Mouse (Mus musculus) myocyte (in vitro differentiated cells): ENCODE results near the gene Akr1c6. TPM values are rescaled to one million over a fixed set of nuclear protein-coding genes. Genes with fewer than 3 reads are reported as not detected.

Experiments
- H3K27me3 ChIP-seq: one replicate; pipeline ENCODE4 v1.6.1; 2011; ENCODE audit not compliant: control insufficient read depth, insufficient read depth, insufficient read length
- H3K36me3 ChIP-seq: one replicate; pipeline ENCODE4 v1.6.1; 2011; ENCODE audit not compliant: control insufficient read depth, insufficient read depth
- H3K4me2 ChIP-seq: one replicate; pipeline ENCODE4 v1.6.1; 2011; ENCODE audit warnings: low read depth, control low read depth
- H3K4me3 ChIP-seq: one replicate; pipeline ENCODE4 v1.5.1; 2011; ENCODE audit warnings: mild to moderate bottlenecking, control low read depth, moderate library complexity
- H3K79me2 ChIP-seq: one replicate; pipeline ENCODE4 v1.6.1; 2011; ENCODE audit not compliant: control insufficient read depth, insufficient read depth
- H3ac ChIP-seq: one replicate; pipeline ENCODE4 v1.6.1; 2011; ENCODE audit not compliant: control insufficient read depth, insufficient read length
- CEBPB ChIP-seq: IDR thresholded peaks from 2 replicates; pipeline ENCODE4 v1.6.1; 2011; ENCODE audit warnings: mild to moderate bottlenecking, moderate library complexity; ENCODE audit not compliant: poor library complexity, insufficient read depth, severe bottlenecking
- E2F4 ChIP-seq: IDR thresholded peaks from one replicate; pipeline ENCODE4 v1.6.1; 2011; ENCODE audit warnings: mild to moderate bottlenecking, control low read depth, moderate library complexity; ENCODE audit not compliant: insufficient read depth
- MAX ChIP-seq: IDR thresholded peaks from one replicate; pipeline ENCODE4 v1.6.1; 2011; ENCODE audit warnings: low read depth, mild to moderate bottlenecking, control low read depth
- MYOD1 ChIP-seq, 3 experiments: IDR thresholded peaks; one replicate each; pipeline ENCODE4 v1.6.1; 2011; ENCODE audit warnings: control low read depth in 2 of 3, low read depth in 2 of 3, mild to moderate bottlenecking in 2 of 3, moderate library complexity in 1 of 3; ENCODE audit not compliant: insufficient read length in 2 of 3, control insufficient read depth in 1 of 3
- MYOG ChIP-seq, 3 experiments: IDR thresholded peaks; one replicate each; pipeline ENCODE4 v1.6.1; 2011; ENCODE audit warnings: control low read depth in 2 of 3, low read depth in 2 of 3, mild to moderate bottlenecking in 2 of 3; ENCODE audit not compliant: insufficient read length in 2 of 3, control insufficient read depth in 1 of 3, insufficient read depth in 1 of 3
- POLR2A ChIP-seq: IDR thresholded peaks from one replicate; pipeline ENCODE4 v1.6.1; 2011; ENCODE audit warnings: low read depth, mild to moderate bottlenecking, control low read depth, moderate library complexity; ENCODE audit not compliant: insufficient read length
- POLR2AphosphoS2 ChIP-seq: IDR thresholded peaks from one replicate; pipeline ENCODE4 v1.6.1; 2011; ENCODE audit warnings: low read depth, control low read depth; ENCODE audit not compliant: insufficient read length
- REST ChIP-seq: IDR thresholded peaks from one replicate; pipeline ENCODE4 v1.6.1; 2011; ENCODE audit warnings: mild to moderate bottlenecking, control low read depth, moderate library complexity; ENCODE audit not compliant: insufficient read depth, insufficient read length
- SRF ChIP-seq: IDR thresholded peaks from one replicate; pipeline ENCODE4 v1.6.1; 2011; ENCODE audit warnings: low read depth; ENCODE audit not compliant: control insufficient read depth, insufficient read length
- TCF12 ChIP-seq: IDR thresholded peaks from one replicate; pipeline ENCODE4 v1.6.1; 2011; ENCODE audit warnings: mild to moderate bottlenecking, control low read depth; ENCODE audit not compliant: poor library complexity, insufficient read depth, severe bottlenecking
- TCF3 ChIP-seq: IDR thresholded peaks from one replicate; pipeline ENCODE4 v1.6.1; 2011; ENCODE audit warnings: low read depth, control low read depth; ENCODE audit not compliant: insufficient read length
- USF1 ChIP-seq: IDR thresholded peaks from one replicate; pipeline ENCODE4 v1.6.1; 2011; ENCODE audit warnings: low read depth, mild to moderate bottlenecking, control low read depth, moderate library complexity
- polyA plus RNA-seq: library from polyadenylated mRNA; unstranded; fragments of >200 nt; fragmentation: generic; extraction: Trizol; gene quantifications from one replicate; pipeline ENCODE4 v1.2.1, GENCODE M21; 2012; ENCODE audit warnings: missing spikeins

The Akr1c6 gene
- polyA plus RNA-seq, 1 experiment = not detected

DNA sequence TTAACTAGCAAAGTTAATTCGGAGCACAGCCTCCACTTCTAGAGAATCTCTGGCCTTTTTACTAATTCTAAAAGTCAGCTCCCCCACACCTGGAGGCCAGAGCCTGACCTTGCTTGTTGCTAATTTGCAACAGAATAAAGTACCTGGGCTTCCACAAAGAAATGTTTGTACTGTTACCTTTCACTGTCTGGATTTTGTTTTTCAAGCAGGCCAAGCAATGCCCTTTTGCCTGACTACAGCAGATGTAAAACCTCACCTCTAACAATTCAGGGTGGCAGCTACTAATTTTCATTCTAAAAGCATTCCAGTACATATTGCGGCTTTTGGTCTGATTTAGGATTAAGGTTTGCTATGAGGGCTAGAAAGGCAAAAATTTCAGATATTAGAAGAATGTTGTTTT, 33.3 kb upstream of the Akr1c6 start:
- no peaks in the 10 kb centered on the region for H3K79me2 ChIP-seq
- H3K36me3 ChIP-seq = no peaks in the 10 kb centered on the region
- no peaks in the 10 kb centered on the region for H3K27me3 ChIP-seq
- no peak overlapping the region for H3ac ChIP-seq
- TF ChIP-seq MAX (no peak), POLR2AphosphoS2 (no peak), USF1 (no peak), SRF (no peak), MYOD1 (IDR thresholded peaks at IDR 0.05; ENCODE audit: control insufficient read depth in 1 of 3, insufficient read length in 2 of 3, low read depth in 2 of 3) (no peak), REST (no peak), MYOG (IDR thresholded peaks at IDR 0.05; ENCODE audit: control insufficient read depth in 1 of 3, insufficient read depth in 1 of 3, insufficient read length in 2 of 3, low read depth in 2 of 3) (no peak), TCF12 (no peak), E2F4 (no peak), POLR2A (no peak)
- no peak overlapping the region for H3K4me3 ChIP-seq
- H3K4me2 ChIP-seq = no peak overlapping the region

DNA sequence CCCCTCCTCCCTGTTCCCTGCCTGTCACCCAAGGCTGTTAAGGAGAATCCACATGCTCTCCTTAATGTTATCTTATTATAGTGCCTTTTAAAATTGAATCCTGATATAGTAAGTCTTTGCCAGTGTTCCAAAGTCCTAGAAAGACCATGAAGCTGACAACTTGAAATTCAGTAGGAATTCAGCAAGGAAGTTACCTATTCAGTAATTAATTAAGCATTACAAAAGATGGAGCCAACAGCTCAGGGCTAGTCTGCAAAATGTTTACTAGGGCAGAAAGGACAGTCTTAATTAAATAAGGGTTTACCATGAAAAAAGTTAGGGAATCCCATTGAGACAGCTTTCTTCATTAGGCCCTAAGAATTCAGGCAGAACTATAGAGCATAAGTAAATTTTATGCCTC, 31.9 kb upstream of the Akr1c6 start:
- no peaks in the 10 kb centered on the region for H3K79me2 ChIP-seq
- no peak overlapping the region for H3ac ChIP-seq
- H3K36me3 ChIP-seq = no peaks in the 10 kb centered on the region
- TF ChIP-seq POLR2A (no peak), E2F4 (no peak), MYOG (IDR thresholded peaks at IDR 0.05; ENCODE audit: control insufficient read depth in 1 of 3, insufficient read depth in 1 of 3, insufficient read length in 2 of 3, low read depth in 2 of 3) (no peak), CEBPB (no peak), USF1 (no peak), POLR2AphosphoS2 (no peak), TCF12 (no peak), MAX (no peak), REST (no peak), TCF3 (no peak), MYOD1 (IDR thresholded peaks at IDR 0.05; ENCODE audit: control insufficient read depth in 1 of 3, insufficient read length in 2 of 3, low read depth in 2 of 3) (no peak), SRF (no peak)
- H3K4me2 ChIP-seq = no peak overlapping the region
- no peaks in the 10 kb centered on the region for H3K27me3 ChIP-seq
- no peak overlapping the region for H3K4me3 ChIP-seq

DNA sequence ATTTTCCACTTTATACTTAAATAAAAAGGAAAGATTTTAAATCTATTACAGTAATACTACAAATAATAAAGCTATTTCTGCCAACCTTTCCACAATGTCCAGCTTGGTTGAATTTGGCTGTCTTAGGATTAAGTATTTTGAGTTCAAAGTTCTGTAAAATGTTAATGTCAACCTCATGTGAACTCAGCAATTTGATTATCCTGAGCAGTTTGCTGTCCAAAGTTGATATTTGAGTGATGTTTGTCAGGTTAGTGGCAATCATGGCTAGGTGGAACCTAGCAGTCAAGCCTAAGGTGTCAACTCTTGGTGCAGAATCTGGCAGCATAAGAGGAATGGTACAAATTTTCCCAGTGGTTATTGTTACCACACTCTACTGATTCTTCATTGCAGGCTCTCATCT, 29.4 kb upstream of the Akr1c6 start:
- no peak overlapping the region for H3ac ChIP-seq
- no peak overlapping the region for H3K4me2 ChIP-seq
- H3K79me2 ChIP-seq = no peaks in the 10 kb centered on the region
- no peak for TF ChIP-seq MYOG (IDR thresholded peaks at IDR 0.05; ENCODE audit: control insufficient read depth in 1 of 3, insufficient read depth in 1 of 3, insufficient read length in 2 of 3, low read depth in 2 of 3)
- no peak for TF ChIP-seq MAX
- TF ChIP-seq POLR2A = no peak
- TF ChIP-seq SRF = no peak
- no peak for TF ChIP-seq TCF3
- TF ChIP-seq POLR2AphosphoS2 = no peak
- no peak for TF ChIP-seq CEBPB
- H3K27me3 ChIP-seq = no peaks in the 10 kb centered on the region
- H3K36me3 ChIP-seq = no peaks in the 10 kb centered on the region
- no peak overlapping the region for H3K4me3 ChIP-seq

DNA sequence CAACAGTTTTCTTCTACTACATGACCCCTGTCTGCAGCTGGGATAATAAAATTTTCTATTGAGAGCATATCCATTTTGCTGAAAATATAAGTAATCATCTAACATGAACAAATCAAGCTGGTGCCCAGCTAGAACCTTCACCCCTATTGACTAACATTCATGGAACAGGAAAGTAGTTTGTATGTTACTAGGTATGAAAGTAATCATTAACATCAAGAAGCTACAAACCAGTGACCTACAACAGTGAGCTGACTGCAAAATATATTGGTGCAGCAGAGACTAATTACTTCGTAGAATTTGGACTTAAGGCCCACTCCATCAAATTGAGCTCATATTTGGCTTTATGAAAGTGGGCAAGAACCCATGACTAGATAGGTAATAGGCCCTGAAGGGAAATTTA, 27.3 kb upstream of the Akr1c6 start:
- H3K79me2 ChIP-seq = no peaks in the 10 kb centered on the region
- no peak overlapping the region for H3ac ChIP-seq
- H3K4me2 ChIP-seq = no peak overlapping the region
- H3K36me3 ChIP-seq = no peaks in the 10 kb centered on the region
- no peaks in the 10 kb centered on the region for H3K27me3 ChIP-seq
- TF ChIP-seq TCF12 (no peak), POLR2AphosphoS2 (no peak), MYOG (IDR thresholded peaks at IDR 0.05; ENCODE audit: control insufficient read depth in 1 of 3, insufficient read depth in 1 of 3, insufficient read length in 2 of 3, low read depth in 2 of 3) (no peak)
- H3K4me3 ChIP-seq = no peak overlapping the region

DNA sequence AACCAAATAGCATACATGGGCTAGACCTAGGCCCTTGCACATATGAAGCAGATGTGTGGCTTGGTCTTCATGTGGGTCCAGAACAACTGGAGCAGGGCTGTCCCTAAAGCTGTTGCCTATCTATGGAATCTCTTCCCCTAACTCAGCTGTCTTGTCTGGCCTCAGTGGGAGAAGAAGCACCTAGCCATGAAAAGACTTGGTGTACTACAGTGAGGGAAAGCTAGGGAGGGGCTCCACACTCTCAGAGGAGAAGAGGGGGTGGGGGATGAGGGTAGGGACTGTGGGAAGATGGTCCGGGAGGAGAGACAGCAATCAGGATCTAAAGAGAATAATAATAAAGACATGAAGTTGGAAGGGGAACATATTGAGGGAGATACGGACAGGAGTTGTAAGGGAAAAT, 5.5 kb upstream of the Akr1c6 start:
- Histone ChIP-seq H3K79me2 (no peaks in the 10 kb centered on the region), H3K4me2 (no peak overlapping the region), H3K27me3 (no peaks in the 10 kb centered on the region), H3K36me3 (no peaks in the 10 kb centered on the region), H3ac (no peak overlapping the region), H3K4me3 (no peak overlapping the region)
- TF ChIP-seq USF1 (no peak), CEBPB (no peak), MAX (no peak), MYOD1 (IDR thresholded peaks at IDR 0.05; ENCODE audit: control insufficient read depth in 1 of 3, insufficient read length in 2 of 3, low read depth in 2 of 3) (no peak), REST (no peak), TCF3 (no peak), MYOG (IDR thresholded peaks at IDR 0.05; ENCODE audit: control insufficient read depth in 1 of 3, insufficient read depth in 1 of 3, insufficient read length in 2 of 3, low read depth in 2 of 3) (no peak), POLR2A (no peak), SRF (no peak), TCF12 (no peak), E2F4 (no peak), POLR2AphosphoS2 (no peak)
